Mouse (Mus musculus): ENCODE data around the gene Rasl10a. TPM values are rescaled to one million over a fixed set of nuclear protein-coding genes. Genes with fewer than 3 reads are reported as not detected.
A peak's percentile ranks its signal among the peaks of the same experiment; 100 is the strongest.

Rasl10a gene
- 1 to 10 TPM in 1 of 2 experiments, under 1 TPM in 1; 0.69 to 1.9 TPM for total RNA-seq (2021)

DNA sequence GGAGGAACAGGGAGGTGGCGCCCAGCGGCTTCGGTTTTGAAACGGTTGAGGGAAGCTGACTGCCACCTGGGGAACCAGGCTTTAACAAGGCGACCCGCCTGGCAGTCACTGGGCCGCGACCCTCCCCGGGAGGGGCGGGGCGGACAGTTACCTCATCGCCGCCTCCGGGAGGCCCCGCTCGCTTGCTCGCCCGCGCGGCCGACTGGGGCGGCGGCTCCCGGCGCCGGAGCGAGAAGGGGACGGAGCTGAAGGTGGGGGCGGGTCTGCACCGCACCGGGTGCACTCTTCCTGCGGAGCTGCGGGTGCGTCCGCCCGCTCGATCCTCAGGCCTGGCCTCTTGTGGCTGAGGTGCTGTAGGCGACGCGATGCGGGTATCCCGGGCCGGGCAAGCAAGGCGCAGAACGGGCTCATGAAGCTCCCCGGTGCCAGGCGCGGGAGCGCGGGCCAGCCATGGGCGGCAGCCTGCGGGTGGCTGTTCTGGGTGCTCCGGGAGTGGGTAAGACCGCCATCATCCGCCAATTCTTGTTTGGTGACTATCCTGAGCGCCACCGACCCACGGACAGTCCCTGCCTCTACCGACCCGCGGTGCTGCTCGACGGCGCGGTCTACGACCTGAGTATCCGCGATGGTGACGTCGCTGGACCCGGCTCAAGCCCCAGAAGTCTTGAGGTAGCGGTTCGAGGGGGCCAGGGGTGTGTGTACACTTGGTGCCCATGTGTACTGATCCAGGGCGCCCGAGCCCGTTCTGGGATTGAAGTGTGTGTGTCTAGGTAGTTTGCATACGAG lies at the start of gene Rasl10a:
Gene Rasl10a (plus strand): TSS at position 273 of the 786 bp plus-strand sequence.
- DNase-seq, result peak; percentile 55 to 57
- intact Hi-C loops (cut with DNase I), result no loop called here

DNA sequence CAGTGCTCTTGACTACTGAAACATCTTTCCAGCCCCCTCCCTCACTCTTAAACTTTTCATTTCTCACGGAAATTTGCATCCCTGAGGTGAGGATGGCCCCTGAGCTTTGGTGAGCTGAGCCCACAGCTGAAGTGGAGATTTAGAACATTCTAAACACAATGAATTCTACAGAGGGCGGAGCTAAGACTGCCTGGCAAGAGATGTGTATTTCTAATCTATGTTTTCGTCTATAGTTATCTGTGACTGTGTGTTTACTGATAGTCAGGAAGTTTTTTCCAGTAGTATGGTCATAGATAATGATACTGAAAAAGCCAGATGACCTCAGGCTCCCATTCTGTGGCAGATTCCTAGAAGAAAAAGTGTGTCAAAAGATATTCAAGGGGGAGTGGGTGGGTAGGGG lies 49.1 kb upstream of the Rasl10a start:
- no peak for DNase-seq
- intact Hi-C loops (cut with DNase I), result no loop called here

GRCm38 (mm10) chr11:5009354-5010074 lies 48.4 kb upstream of the Rasl10a start:
- intact Hi-C loops (cut with DNase I), result no loop called here
- DNase-seq, result no peak

- intact Hi-C loops (cut with DNase I), result no loop called here
- DNase-seq, result no peak
Observed at GRCm38 (mm10) chr11:5010205-5010604, 47.7 kb upstream of the Rasl10a start.

DNA sequence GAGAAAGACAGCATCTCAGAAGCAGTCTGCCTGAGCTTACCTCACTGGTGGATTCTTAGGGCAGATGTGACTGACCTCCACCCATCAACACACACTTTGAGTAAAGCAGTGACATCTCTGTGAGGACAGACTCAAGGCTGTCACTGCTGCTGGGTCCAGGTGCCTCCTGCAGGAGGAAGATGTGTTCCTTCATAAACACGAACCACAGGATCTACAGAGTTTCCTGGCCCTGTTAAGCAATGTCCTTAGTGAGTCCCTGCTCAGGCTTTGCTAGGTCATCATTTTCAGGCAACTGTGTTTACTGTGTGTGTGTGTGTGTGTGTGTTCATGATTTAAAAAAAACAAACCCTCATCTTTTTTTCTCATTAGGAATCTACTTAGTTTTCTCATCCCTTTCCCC lies 46.4 kb upstream of the Rasl10a start:
- intact Hi-C loops (cut with DNase I), result no loop called here
- no peak for DNase-seq

- intact Hi-C loops (cut with DNase I), result no loop called here
- peak in 1 of 2 experiments; percentile 20 for DNase-seq
Observed at GRCm38 (mm10) chr11:5012213-5012715, 45.7 kb upstream of the Rasl10a start.

- intact Hi-C loops (cut with DNase I), result loop anchor here (1.0 kb wide), 1 partner anchor 50 kb away; the partner anchor contains the start of gene Gas2l1
Observed at GRCm38 (mm10) chr11:5015720-5016119, 42.2 kb upstream of the Rasl10a start.

GRCm38 (mm10) chr11:5016286-5016685 lies 41.6 kb upstream of the Rasl10a start:
- intact Hi-C loops (cut with DNase I), result no loop called here
- DNase-seq, result no peak

More at GRCm38 (mm10) chr11:5015720-5016119, 42.2 kb upstream of the Rasl10a start:
- DNase-seq, result peak; percentile 85 to 87

- DNase-seq, result peak in 1 of 2 experiments; percentile 51
- intact Hi-C loops (cut with DNase I), result no loop called here
Observed at GRCm38 (mm10) chr11:5017506-5017905, 40.4 kb upstream of the Rasl10a start.

DNA sequence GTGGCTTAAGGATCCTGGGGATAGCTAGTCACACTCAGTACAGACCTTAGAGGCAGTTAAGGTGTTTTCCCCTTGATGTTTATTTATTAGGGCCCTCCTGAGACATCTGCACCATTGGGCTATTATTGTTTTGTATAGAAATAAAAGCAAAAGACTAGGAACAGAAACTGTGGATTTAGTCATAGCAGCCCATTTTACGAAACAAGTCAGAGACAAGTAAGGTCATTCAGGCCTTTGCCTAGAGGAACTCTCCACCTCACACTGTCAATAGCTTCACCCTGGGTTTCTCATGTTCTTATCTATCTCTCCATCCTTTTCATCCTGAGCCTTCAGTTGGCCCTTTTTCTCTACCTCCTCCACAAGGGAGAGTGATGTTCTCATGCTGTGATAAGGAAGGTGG lies 32.8 kb upstream of the Rasl10a start:
- no peak for DNase-seq
- intact Hi-C loops (cut with DNase I), result no loop called here

- DNase-seq, result no peak
- intact Hi-C loops (cut with DNase I), result no loop called here
Observed at GRCm38 (mm10) chr11:5028228-5028627, 29.7 kb upstream of the Rasl10a start.

DNA sequence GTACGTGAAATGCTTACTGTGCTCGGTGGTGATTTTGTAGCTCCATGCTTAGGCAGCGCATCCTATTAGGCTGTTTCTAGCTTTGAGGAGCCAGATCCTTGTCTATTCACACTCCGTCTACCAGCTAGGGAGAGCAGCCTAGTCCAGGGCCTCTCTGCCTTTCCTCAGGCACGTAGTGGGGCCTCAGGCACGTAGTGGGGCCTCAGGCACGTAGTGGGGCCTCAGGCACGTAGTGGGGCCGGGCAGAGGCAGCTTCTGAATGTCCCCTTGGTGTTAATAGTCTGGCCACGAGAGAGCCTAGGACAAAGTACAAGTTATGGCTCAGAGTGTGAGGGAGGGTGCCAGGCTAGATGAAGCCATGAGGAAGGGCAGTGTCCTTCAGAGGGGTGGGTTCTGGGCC lies 25.2 kb upstream of the Rasl10a start:
- intact Hi-C loops (cut with DNase I), result no loop called here
- DNase-seq, result no peak

DNA sequence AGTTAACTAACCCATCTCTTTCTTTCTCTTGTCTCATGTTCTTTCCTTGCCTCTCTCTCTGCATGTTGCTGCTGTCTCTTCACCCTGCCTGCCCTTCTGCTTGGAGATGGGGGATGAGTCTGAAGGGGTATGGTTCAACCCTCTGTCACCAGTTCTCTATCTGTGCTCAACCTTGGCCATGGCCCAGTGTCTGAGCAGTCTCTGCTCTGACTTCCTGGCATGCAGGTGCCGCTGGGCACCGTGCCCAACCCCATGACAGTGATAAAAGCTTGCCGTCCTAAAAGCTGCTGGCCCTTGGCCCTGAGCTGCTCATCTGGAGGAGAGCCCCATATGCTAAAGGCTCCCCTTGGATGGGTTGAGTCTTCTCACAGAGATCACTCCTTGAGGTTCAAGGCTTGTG lies 24.8 kb upstream of the Rasl10a start:
- peak; percentile 78 to 86 for DNase-seq
- intact Hi-C loops (cut with DNase I), result no loop called here

DNA sequence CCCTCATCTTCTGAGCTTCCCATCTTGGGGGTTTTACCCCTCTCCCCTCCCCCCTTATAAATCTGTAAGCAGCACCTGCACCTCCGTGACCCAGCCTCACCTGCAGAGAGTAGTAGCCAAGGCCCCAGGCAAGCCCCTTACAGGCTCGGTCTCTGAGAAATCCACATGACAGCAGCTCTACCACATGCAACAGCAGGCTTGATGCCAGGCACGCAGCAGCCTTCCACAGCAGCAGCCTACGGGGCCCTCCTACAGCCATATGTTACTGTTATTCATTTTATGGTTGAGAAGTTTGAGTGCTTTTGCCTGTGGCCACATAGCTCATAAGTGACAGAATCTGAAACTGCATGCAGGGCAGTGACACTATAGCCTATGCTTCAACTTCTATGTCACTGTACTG lies 22.5 kb upstream of the Rasl10a start:
- intact Hi-C loops (cut with DNase I), result no loop called here
- DNase-seq, result no peak

- peak; percentile 41 to 51 for DNase-seq
- intact Hi-C loops (cut with DNase I), result no loop called here
Observed at GRCm38 (mm10) chr11:5037146-5037854, 20.6 kb upstream of the Rasl10a start.

- intact Hi-C loops (cut with DNase I), result no loop called here
- DNase-seq, result no peak
Observed at GRCm38 (mm10) chr11:5040585-5040984, 17.3 kb upstream of the Rasl10a start.

- intact Hi-C loops (cut with DNase I), result no loop called here
- DNase-seq, result no peak
Observed at GRCm38 (mm10) chr11:5041144-5041780, 16.7 kb upstream of the Rasl10a start.

GRCm38 (mm10) chr11:5042645-5043381 lies 15.1 kb upstream of the Rasl10a start:
- no peak for DNase-seq
- intact Hi-C loops (cut with DNase I), result no loop called here

GRCm38 (mm10) chr11:5046321-5046926 lies 11.5 kb upstream of the Rasl10a start:
- intact Hi-C loops (cut with DNase I), result no loop called here
- no peak for DNase-seq
